Mouse (Mus musculus) liver, adult 2 months (tissue): ENCODE data around the gene Cmip.

Experiments used
- CTCF ChIP-seq: fragments of 200-500 bp; IDR thresholded peaks from 2 replicates; pipeline ENCODE4 v1.5.1; 2011; ENCODE audit warnings: low read depth, low read length, control low read depth
- POLR2A ChIP-seq: fragments of 200-500 bp; IDR thresholded peaks from 2 replicates; pipeline ENCODE4 v1.6.1; 2011; ENCODE audit warnings: low read length, control low read depth; ENCODE audit not compliant: insufficient read depth; ENCODE audit errors: extremely low read depth

GRCm38 (mm10) chr8:117363291-117363690 is 106.4 kb downstream of the Cmip start:
- TF ChIP-seq CTCF (no peak), POLR2A (no peak)
